Mouse (Mus musculus) midbrain, embryonic 16.5 days (tissue): Measurements from ENCODE around the gene Synpr. TPM values are rescaled to one million over a fixed set of nuclear protein-coding genes. Genes with fewer than 3 reads are reported as not detected.

ENCODE experiments used
- ATAC-seq: fragments of 200-750 bp; cut with Nextera tagmentation; 2 replicates; pipeline ENCODE4 v1.8.0; 2017; ENCODE audit warnings: moderate TSS enrichment
- H3K27ac ChIP-seq: fragments of 300-500 bp; sonication (generic); 2 replicates; pipeline ENCODE4 v1.5.1; 2014; ENCODE audit warnings: mild to moderate bottlenecking, low read length, mixed read lengths
- H3K27me3 ChIP-seq: fragments of 300-500 bp; sonication (generic); 2 replicates; pipeline ENCODE4 v1.6.1; 2014; ENCODE audit warnings: low read depth, low read length, mixed read lengths; ENCODE audit not compliant: control insufficient read depth, insufficient read depth
- H3K36me3 ChIP-seq: fragments of 300-500 bp; sonication (generic); 2 replicates; pipeline ENCODE4 v1.6.1; 2014; ENCODE audit warnings: mild to moderate bottlenecking, low read length, moderate library complexity, mixed read lengths; ENCODE audit not compliant: control insufficient read depth, insufficient read depth
- H3K4me1 ChIP-seq: fragments of 300-500 bp; sonication (generic); 2 replicates; pipeline ENCODE4 v1.6.1; 2014; ENCODE audit warnings: mild to moderate bottlenecking, low read length, mixed read lengths; ENCODE audit not compliant: control insufficient read depth, insufficient read depth
- H3K4me2 ChIP-seq: fragments of 300-500 bp; sonication (generic); 2 replicates; pipeline ENCODE4 v1.6.1; 2014; ENCODE audit warnings: mild to moderate bottlenecking, low read length, mixed read lengths
- H3K4me3 ChIP-seq: fragments of 300-500 bp; sonication (generic); 2 replicates; pipeline ENCODE4 v1.5.1; 2014; ENCODE audit warnings: low read depth, mild to moderate bottlenecking, low read length, moderate library complexity, mixed read lengths
- H3K9ac ChIP-seq: fragments of 300-500 bp; sonication (generic); 2 replicates; pipeline ENCODE4 v1.6.1; 2014; ENCODE audit warnings: low read depth, low read length, mixed read lengths
- H3K9me3 ChIP-seq: fragments of 300-500 bp; sonication (generic); replicated peaks from 2 replicates; pipeline ENCODE4 v1.6.1; 2014; ENCODE audit warnings: mild to moderate bottlenecking, low read length, mixed read lengths; ENCODE audit not compliant: control insufficient read depth, poor library complexity, severe bottlenecking
- WGBS: fragments of 180-500 bp; shearing (Covaris S2); extraction: QIAGEN DNeasy Blood & Tissue Kit; methylation state at CpG from one replicate; pipeline ENCODE4 v1.1.7; 2014; 5-methylcytosine and 5-hydroxymethylcytosine counted together
- polyA plus RNA-seq: library from polyadenylated mRNA; unstranded; fragments of >200 nt; fragmentation: Nextera tagmentation; extraction: Ambion mirVana; gene quantifications from 2 replicates; pipeline ENCODE4 v1.2.1, GENCODE M21; 2015

Gene Synpr
- polyA plus RNA-seq, 1 experiment from 2014 or later = 45.9 TPM

- H3K4me3 ChIP-seq = no peak overlapping the region
- H3K27me3 ChIP-seq = no peaks in the 10 kb centered on the region
- ATAC-seq = no peak
- no peak overlapping the region for H3K9ac ChIP-seq
- H3K4me2 ChIP-seq = no peak overlapping the region
- no peaks in the 10 kb centered on the region for H3K4me1 ChIP-seq
- WGBS = 76% methylated on average over 4 of the region's 4 CpGs
- H3K36me3 ChIP-seq = no peaks in the 10 kb centered on the region
- no peaks in the 10 kb centered on the region for H3K9me3 ChIP-seq
- H3K27ac ChIP-seq = no peak overlapping the region
Observed at GRCm38 (mm10) chr14:13340688-13341087, 56.1 kb downstream of the Synpr start.

GRCm38 (mm10) chr14:13344240-13344639, 59.7 kb downstream of the Synpr start:
- no peak overlapping the region for H3K9ac ChIP-seq
- H3K9me3 ChIP-seq = no peaks in the 10 kb centered on the region
- no peak for ATAC-seq
- H3K4me3 ChIP-seq = no peak overlapping the region
- H3K27me3 ChIP-seq = no peaks in the 10 kb centered on the region
- no peaks in the 10 kb centered on the region for H3K4me1 ChIP-seq
- H3K4me2 ChIP-seq = no peak overlapping the region
- no peaks in the 10 kb centered on the region for H3K36me3 ChIP-seq
- no peak overlapping the region for H3K27ac ChIP-seq
- 79% methylated on average over 2 of the region's 2 CpGs for WGBS

GRCm38 (mm10) chr14:13349170-13349865, 64.7 kb downstream of the Synpr start:
- Histone ChIP-seq H3K36me3 (no peaks in the 10 kb centered on the region), H3K4me3 (no peak overlapping the region), H3K27me3 (no peaks in the 10 kb centered on the region), H3K9me3 (no peaks in the 10 kb centered on the region), H3K9ac (no peak overlapping the region), H3K4me1 (no peaks in the 10 kb centered on the region), H3K27ac (no peak overlapping the region), H3K4me2 (no peak overlapping the region)
- ATAC-seq = no peak
- WGBS = 46% methylated on average over 4 of the region's 4 CpGs

GRCm38 (mm10) chr14:13354154-13354553, 69.6 kb downstream of the Synpr start:
- no peak; the same call in 1 of the 2 replicates for ATAC-seq
- Histone ChIP-seq H3K27me3 (no peaks in the 10 kb centered on the region), H3K36me3 (no peaks in the 10 kb centered on the region), H3K4me3 (no peak overlapping the region), H3K27ac (no peak overlapping the region), H3K4me2 (no peak overlapping the region), H3K9me3 (no peaks in the 10 kb centered on the region), H3K4me1 (no peaks in the 10 kb centered on the region), H3K9ac (no peak overlapping the region)
- 21% methylated on average over 5 of the region's 5 CpGs for WGBS

GRCm38 (mm10) chr14:13355569-13356362, 71.2 kb downstream of the Synpr start:
- no peak overlapping the region for H3K4me2 ChIP-seq
- H3K4me1 ChIP-seq = no peaks in the 10 kb centered on the region
- no peaks in the 10 kb centered on the region for H3K27me3 ChIP-seq
- no peaks in the 10 kb centered on the region for H3K36me3 ChIP-seq
- ATAC-seq = peak; percentile 63
- H3K9ac ChIP-seq = no peak overlapping the region
- H3K4me3 ChIP-seq = no peak overlapping the region
- no peak overlapping the region for H3K27ac ChIP-seq
- H3K9me3 ChIP-seq = no peaks in the 10 kb centered on the region
- 9% methylated on average over 7 of the region's 7 CpGs for WGBS

GRCm38 (mm10) chr14:13357101-13357667, 72.6 kb downstream of the Synpr start:
- no peak overlapping the region for H3K4me2 ChIP-seq
- 62% methylated on average over 5 of the region's 5 CpGs for WGBS
- no peaks in the 10 kb centered on the region for H3K4me1 ChIP-seq
- no peaks in the 10 kb centered on the region for H3K27me3 ChIP-seq
- ATAC-seq = no peak
- no peak overlapping the region for H3K27ac ChIP-seq
- H3K9ac ChIP-seq = no peak overlapping the region
- H3K36me3 ChIP-seq = no peaks in the 10 kb centered on the region
- no peak overlapping the region for H3K4me3 ChIP-seq
- no peaks in the 10 kb centered on the region for H3K9me3 ChIP-seq

GRCm38 (mm10) chr14:13358037-13358436, 73.5 kb downstream of the Synpr start:
- 67% methylated on average over 2 of the region's 2 CpGs for whole genome bisulfite sequencing
- no peak overlapping the region for H3K4me2 ChIP-seq
- H3K27me3 ChIP-seq = no peaks in the 10 kb centered on the region
- H3K9me3 ChIP-seq = no peaks in the 10 kb centered on the region
- ATAC-seq = no peak
- H3K9ac ChIP-seq = no peak overlapping the region
- no peaks in the 10 kb centered on the region for H3K4me1 ChIP-seq
- H3K4me3 ChIP-seq = no peak overlapping the region
- H3K27ac ChIP-seq = no peak overlapping the region
- H3K36me3 ChIP-seq = no peaks in the 10 kb centered on the region

- no peak overlapping the region for H3K27ac ChIP-seq
- no peaks in the 10 kb centered on the region for H3K9me3 ChIP-seq
- no peak overlapping the region for H3K9ac ChIP-seq
- H3K36me3 ChIP-seq = no peaks in the 10 kb centered on the region
- no peak overlapping the region for H3K4me2 ChIP-seq
- no peak overlapping the region for H3K4me3 ChIP-seq
- no peaks in the 10 kb centered on the region for H3K4me1 ChIP-seq
- ATAC-seq = no peak
- H3K27me3 ChIP-seq = no peaks in the 10 kb centered on the region
Observed at GRCm38 (mm10) chr14:13361184-13361583, 76.6 kb downstream of the Synpr start.

- Histone ChIP-seq H3K4me1 (no peaks in the 10 kb centered on the region), H3K9ac (no peak overlapping the region), H3K4me3 (no peak overlapping the region), H3K36me3 (no peaks in the 10 kb centered on the region), H3K4me2 (no peak overlapping the region), H3K27me3 (no peaks in the 10 kb centered on the region), H3K9me3 (no peaks in the 10 kb centered on the region), H3K27ac (no peak overlapping the region)
- ATAC-seq = no peak
- WGBS = 100% methylated on average over 3 of the region's 3 CpGs
Observed at GRCm38 (mm10) chr14:13361642-13362041, 77.1 kb downstream of the Synpr start.
